Mouse (Mus musculus): ENCODE measurements at regions not wholly inside any gene's neighbourhood (a gene's known extent, or its start where the extent isn't known, plus 50 kb on each side); places are given as distances from the start of the nearest gene placed in this dataset.

- peak; percentile 74 to 77 for DNase-seq (ENCODE audit: low spot score in 2 of 2)
Observed at GRCm38 (mm10) chr6:112108651-112109050, 164.9 kb upstream of the Lmcd1 start.

- no peak for DNase-seq (ENCODE audit: low spot score in 2 of 2)
Observed at GRCm38 (mm10) chr6:112119180-112119579, 154.4 kb upstream of the Lmcd1 start.

DNA sequence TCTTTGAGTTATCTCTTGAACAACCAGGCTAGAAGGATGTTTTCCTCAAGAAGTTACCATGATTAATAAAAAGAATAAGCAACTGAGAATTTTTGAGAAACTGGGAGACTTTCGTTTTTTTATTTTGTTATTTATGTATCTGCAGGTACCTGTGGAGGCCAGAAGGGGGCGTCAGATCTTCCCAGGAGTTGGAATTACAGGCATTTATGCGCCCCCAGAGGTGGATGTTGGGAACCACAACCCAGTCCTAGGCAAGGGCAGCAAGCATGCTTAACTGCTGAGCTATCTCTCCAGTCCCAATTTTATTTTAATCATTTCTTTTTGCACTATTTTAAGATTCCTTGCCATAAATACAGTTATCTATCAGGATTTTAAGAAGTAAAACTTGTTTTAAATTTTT lies 140.0 kb upstream of the Lmcd1 start:
- no peak for DNase-seq (ENCODE audit: low spot score in 2 of 2)

- no peak for DNase-seq (ENCODE audit: low spot score in 2 of 2)
Observed at GRCm38 (mm10) chr6:112152535-112153364, 120.8 kb upstream of the Lmcd1 start.

- DNase-seq (ENCODE audit: low spot score in 2 of 2), result no peak
Observed at GRCm38 (mm10) chr6:112167487-112167886, 106.1 kb upstream of the Lmcd1 start.

DNA sequence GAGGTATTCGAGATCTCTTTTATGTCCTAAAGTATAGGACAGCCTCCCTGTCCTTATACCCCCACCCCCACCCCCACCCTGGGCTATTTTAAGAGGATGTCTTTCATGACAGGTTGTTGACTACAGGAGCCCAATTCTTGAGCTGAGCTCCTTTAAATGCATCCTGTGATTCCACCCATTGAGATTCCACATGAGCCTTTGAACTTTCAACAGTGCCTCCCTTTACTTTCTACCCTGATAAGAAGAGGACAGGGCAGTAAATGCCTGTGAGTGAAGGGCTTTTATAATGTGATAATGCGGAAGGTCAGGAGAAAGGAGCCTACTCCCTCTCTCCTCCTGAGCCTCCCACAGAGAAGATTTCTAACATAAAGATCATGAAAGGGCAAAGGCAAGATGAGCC lies 97.2 kb upstream of the Lmcd1 start:
- no peak for DNase-seq (ENCODE audit: low spot score in 2 of 2)

GRCm38 (mm10) chr6:112187636-112188035 lies 85.9 kb upstream of the Lmcd1 start:
- DNase-seq (ENCODE audit: low spot score in 2 of 2), result no peak

- DNase-seq (ENCODE audit: low spot score in 2 of 2), result peak; percentile 49 to 56
Observed at GRCm38 (mm10) chr6:112191032-112191431, 82.5 kb upstream of the Lmcd1 start.

DNA sequence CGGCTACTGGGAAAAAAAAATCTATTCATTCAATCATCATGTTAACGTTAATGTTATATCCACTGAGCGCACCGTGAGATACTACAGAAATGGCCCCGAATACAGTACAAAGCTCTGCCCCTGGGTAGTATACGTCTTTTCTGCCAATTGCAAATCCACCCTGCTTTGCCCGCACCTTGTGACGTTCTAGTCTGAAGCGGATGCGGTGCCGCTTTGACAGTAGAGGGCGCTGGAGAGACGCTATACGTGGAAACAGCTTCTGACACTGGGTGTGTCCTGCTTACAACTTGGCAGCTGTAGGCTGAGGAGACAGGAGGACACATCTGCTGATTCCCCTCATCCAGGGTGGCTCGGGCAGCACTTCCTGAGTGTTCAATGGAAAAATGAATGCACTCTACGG lies 76.1 kb upstream of the Lmcd1 start:
- peak; percentile 79 to 87 for DNase-seq (ENCODE audit: low spot score in 2 of 2)

GRCm38 (mm10) chr6:112199241-112199640 lies 74.3 kb upstream of the Lmcd1 start:
- DNase-seq (ENCODE audit: low spot score in 2 of 2), result no peak

DNA sequence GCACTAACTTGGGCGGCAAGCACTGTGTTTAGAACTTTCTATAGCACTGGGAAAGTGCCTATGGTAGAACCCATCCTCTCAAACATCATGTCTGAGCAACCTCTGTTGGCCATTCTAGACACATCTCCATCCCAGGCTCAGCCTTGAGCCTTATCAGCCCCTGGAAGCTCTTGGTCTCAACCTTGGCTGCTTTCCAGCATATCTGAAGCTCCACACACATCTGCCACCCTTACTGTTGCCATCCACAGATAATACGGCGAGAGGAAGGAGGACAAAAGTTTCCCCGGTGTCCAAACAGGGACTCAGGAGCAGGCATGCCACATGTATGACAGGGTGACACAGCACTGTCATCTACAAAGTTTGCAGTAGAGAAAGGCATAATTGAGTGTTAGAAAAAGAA lies 71.4 kb upstream of the Lmcd1 start:
- no peak for DNase-seq (ENCODE audit: low spot score in 2 of 2)

GRCm38 (mm10) chr6:112203321-112203720 lies 70.2 kb upstream of the Lmcd1 start:
- no peak for DNase-seq (ENCODE audit: low spot score in 2 of 2)

DNA sequence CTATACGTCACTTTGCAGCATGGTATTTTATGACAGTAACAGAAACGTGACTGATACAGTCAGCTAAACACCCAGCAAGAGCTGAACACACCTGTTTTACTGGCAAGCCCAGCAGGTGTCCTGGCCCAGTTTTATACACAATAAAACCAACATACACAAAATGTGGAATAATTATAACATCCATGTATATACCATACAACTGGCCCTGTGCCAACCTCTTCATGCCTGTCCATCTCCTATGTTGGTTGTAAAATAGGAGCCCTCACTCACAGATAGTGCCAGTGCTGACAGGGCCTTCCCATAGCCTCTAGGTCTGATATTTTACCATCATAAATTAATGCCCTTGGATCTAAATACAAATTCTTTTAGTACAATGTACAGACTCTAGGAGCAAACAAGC lies 68.6 kb upstream of the Lmcd1 start:
- DNase-seq (ENCODE audit: low spot score in 2 of 2), result no peak

DNA sequence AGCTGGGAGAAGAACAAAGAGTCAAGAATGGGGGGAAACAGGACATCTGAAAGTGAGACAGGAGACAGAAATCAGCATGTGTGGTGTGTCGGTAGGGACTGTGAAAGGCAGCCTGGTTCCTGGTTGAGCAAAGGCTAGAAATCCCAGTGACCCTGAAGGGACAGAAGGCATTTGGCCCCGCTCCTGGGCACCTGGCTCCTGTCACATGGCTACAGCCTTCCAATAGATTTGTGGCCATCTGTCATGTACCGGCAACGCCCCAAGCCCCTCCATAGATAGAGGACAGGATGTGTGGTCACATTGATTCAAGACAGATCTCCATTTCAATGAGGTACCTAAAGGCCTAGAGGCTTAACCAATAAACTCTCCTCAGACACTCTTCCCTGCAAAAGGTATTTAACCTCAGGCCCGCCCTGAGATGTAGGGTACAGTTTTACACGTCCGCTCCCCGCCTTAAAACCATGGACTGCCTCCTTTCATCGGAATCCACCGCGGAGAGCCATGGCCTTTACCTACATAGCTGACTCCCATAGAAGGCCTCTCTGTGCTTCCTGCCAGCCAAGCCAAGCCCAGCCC lies 68.0 kb upstream of the Lmcd1 start:
- no peak for DNase-seq (ENCODE audit: low spot score in 2 of 2)

GRCm38 (mm10) chr6:112207229-112207628 lies 66.3 kb upstream of the Lmcd1 start:
- DNase-seq (ENCODE audit: low spot score in 2 of 2), result no peak

DNA sequence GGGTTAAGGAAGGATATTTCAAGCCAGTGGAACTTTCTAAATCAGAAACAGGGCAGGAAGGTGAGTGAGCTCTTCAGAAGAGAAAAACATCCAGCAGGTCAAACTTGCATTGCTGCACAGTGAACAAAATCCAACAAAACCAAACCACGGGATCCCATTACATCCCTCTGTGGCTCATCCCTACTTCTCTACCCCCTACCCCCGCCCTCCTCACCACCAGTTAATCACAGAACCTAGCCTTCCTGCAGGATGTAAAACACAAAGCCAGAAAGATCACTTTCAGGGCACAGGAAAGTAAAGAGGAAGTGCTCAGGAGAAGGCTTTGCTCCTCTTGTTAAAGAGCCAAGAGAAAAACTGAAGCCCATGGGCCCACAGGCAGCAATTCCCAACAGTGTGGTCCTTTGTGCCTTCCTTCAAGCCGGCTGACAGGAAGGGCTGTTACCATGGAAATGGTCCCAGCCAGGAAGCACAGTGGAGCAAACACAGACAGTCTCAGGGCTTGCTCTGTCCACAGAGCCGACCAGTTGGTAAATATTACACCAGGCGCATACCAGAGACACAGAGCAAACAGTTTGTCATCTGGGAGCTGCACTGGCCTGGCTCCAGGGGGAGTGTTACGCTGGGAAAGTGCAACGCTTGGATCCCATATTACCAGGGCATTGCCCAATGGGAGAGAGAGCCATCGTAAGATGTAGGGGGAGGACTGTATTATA lies 63.2 kb upstream of the Lmcd1 start:
- DNase-seq (ENCODE audit: low spot score in 2 of 2), result no peak

DNA sequence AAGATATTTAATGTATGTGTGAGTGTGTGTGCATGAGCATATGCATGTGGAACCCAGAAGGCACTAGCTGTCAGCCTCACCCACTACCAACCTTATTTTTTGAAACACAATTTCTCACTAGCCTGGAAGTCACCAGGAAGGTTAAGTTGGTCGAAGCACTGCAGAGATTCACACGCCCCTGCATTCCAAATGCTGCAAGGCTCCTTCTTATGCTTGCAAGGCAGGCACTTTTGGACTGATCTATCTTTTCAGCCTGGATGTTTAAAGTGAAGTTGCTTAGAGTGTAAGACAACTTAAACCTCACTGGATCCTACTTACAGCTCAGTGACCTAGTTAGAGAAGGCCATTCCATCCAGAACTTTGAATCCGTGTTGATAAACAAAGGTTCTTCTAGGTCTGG lies 56.7 kb upstream of the Lmcd1 start:
- no peak for DNase-seq (ENCODE audit: low spot score in 2 of 2)

GRCm38 (mm10) chr6:112218248-112218647 lies 55.3 kb upstream of the Lmcd1 start:
- DNase-seq (ENCODE audit: low spot score in 2 of 2), result no peak

GRCm38 (mm10) chr6:112219641-112220040 lies 53.9 kb upstream of the Lmcd1 start:
- no peak for DNase-seq (ENCODE audit: low spot score in 2 of 2)

GRCm38 (mm10) chr6:112220149-112220548 lies 53.4 kb upstream of the Lmcd1 start:
- no peak for DNase-seq (ENCODE audit: low spot score in 2 of 2)

- no peak for DNase-seq (ENCODE audit: low spot score in 2 of 2)
Observed at GRCm38 (mm10) chr6:112221373-112221772, 52.2 kb upstream of the Lmcd1 start.

- DNase-seq (ENCODE audit: low spot score in 2 of 2), result no peak
Observed at GRCm38 (mm10) chr6:112223325-112223724, 50.2 kb upstream of the Lmcd1 start.

All from right cerebral cortex, postnatal 36 days (tissue).